Mouse (Mus musculus): Measurements from ENCODE around the gene Tmem269. TPM values are rescaled to one million over a fixed set of nuclear protein-coding genes. Genes with fewer than 3 reads are reported as not detected.

The Tmem269 gene
- total RNA-seq, 4 experiments from 2014 or later, result 0.37 to 0.72 (median 0.55) TPM

GRCm38 (mm10) chr4:119238661-119239060 is 20.6 kb upstream of the Tmem269 start:
- no peak for DNase-seq (ENCODE audit: low spot score in 2 of 2)

- DNase-seq (ENCODE audit: low spot score in 2 of 2), result no peak
Measured at GRCm38 (mm10) chr4:119234348-119234747, 16.3 kb upstream of the Tmem269 start.

- peak; percentile 27 to 39 for DNase-seq (ENCODE audit: low spot score in 2 of 2)
Measured at GRCm38 (mm10) chr4:119233256-119233901, 15.4 kb upstream of the Tmem269 start.

- DNase-seq (ENCODE audit: low spot score in 2 of 2), result peak; percentile 98 to 99
Measured at GRCm38 (mm10) chr4:119232410-119233255, 14.6 kb upstream of the Tmem269 start, which contains the start of the genes AU022252 and P3h1. TSS of gene AU022252 (minus strand) at chr4:119232712. TSS of gene P3h1 (plus strand) at chr4:119232915.

GRCm38 (mm10) chr4:119226751-119227150 is 8.7 kb upstream of the Tmem269 start:
- no peak for DNase-seq (ENCODE audit: low spot score in 2 of 2)

GRCm38 (mm10) chr4:119225719-119226118 is 7.7 kb upstream of the Tmem269 start:
- no peak for DNase-seq (ENCODE audit: low spot score in 2 of 2)

- DNase-seq (ENCODE audit: low spot score in 2 of 2), result no peak
Measured at GRCm38 (mm10) chr4:119224534-119224933, 6.5 kb upstream of the Tmem269 start.

- peak in 1 of 2 experiments; percentile 37 for DNase-seq (ENCODE audit: low spot score in 2 of 2)
Measured at GRCm38 (mm10) chr4:119223696-119224095, 5.7 kb upstream of the Tmem269 start.

- DNase-seq (ENCODE audit: low spot score in 2 of 2), result no peak
Measured at GRCm38 (mm10) chr4:119216667-119217066, 1.4 kb downstream of the Tmem269 start.

GRCm38 (mm10) chr4:119204672-119205071 is 13.3 kb downstream of the Tmem269 start:
- DNase-seq (ENCODE audit: low spot score in 2 of 2), result peak in 1 of 2 experiments; percentile 54

- no peak for DNase-seq (ENCODE audit: low spot score in 2 of 2)
Measured at GRCm38 (mm10) chr4:119198105-119198504, 19.9 kb downstream of the Tmem269 start.

GRCm38 (mm10) chr4:119195582-119196320 is 22.3 kb downstream of the Tmem269 start:
- DNase-seq (ENCODE audit: low spot score in 2 of 2), result peak in 1 of 2 experiments; percentile 13

- peak; percentile 56 to 68 for DNase-seq (ENCODE audit: low spot score in 2 of 2)
Measured at GRCm38 (mm10) chr4:119194909-119195581, 23.0 kb downstream of the Tmem269 start, which contains the start of gene Svbp. TSS of gene Svbp (plus strand) at chr4:119195306.

- no peak for DNase-seq (ENCODE audit: low spot score in 2 of 2)
Measured at GRCm38 (mm10) chr4:119192757-119193156, 25.3 kb downstream of the Tmem269 start.

GRCm38 (mm10) chr4:119191273-119191672 is 26.7 kb downstream of the Tmem269 start:
- DNase-seq (ENCODE audit: low spot score in 2 of 2), result no peak

GRCm38 (mm10) chr4:119190618-119191017 is 27.4 kb downstream of the Tmem269 start:
- no peak for DNase-seq (ENCODE audit: low spot score in 2 of 2)

- no peak for DNase-seq (ENCODE audit: low spot score in 2 of 2)
Measured at GRCm38 (mm10) chr4:119189864-119190263, 28.2 kb downstream of the Tmem269 start, which contains the start of gene Ermap. TSS of gene Ermap (minus strand) at chr4:119190011.

GRCm38 (mm10) chr4:119189392-119189791 is 28.6 kb downstream of the Tmem269 start:
- no peak for DNase-seq (ENCODE audit: low spot score in 2 of 2)

- DNase-seq (ENCODE audit: low spot score in 2 of 2), result no peak
Measured at GRCm38 (mm10) chr4:119188060-119188785, 29.8 kb downstream of the Tmem269 start.

- no peak for DNase-seq (ENCODE audit: low spot score in 2 of 2)
Measured at GRCm38 (mm10) chr4:119185771-119186170, 32.2 kb downstream of the Tmem269 start.
